Mouse (Mus musculus) ES-E14 (cell line): Measurements from ENCODE around the gene Pde4d. TPM values are rescaled to one million over a fixed set of nuclear protein-coding genes. Genes with fewer than 3 reads are reported as not detected.

ENCODE experiments used
- DNase-seq: peaks from one replicate; pipeline ENCODE4 v3.0.0-alpha.2; 2013; ENCODE audit warnings: low read depth, low spot score
- H3K27ac ChIP-seq: 2 replicates; pipeline ENCODE4 v1.5.1; 2012; ENCODE audit warnings: low read depth, mild to moderate bottlenecking, low read length, moderate library complexity, mixed read lengths; ENCODE audit not compliant: poor library complexity, insufficient read depth, severe bottlenecking
- H3K36me3 ChIP-seq: 2 replicates; pipeline ENCODE4 v1.6.1; 2012; ENCODE audit warnings: mild to moderate bottlenecking, low read length, moderate library complexity, mixed read lengths; ENCODE audit not compliant: control insufficient read depth, poor library complexity, insufficient read depth, severe bottlenecking
- H3K4me1 ChIP-seq, 2 experiments: fragments of 150-350 bp in 1 of 2; sonication (generic) in 1 of 2; 2 replicates each; pipeline ENCODE4 v1.6.1; 2012; ENCODE audit warnings: low read length in 2 of 2, mild to moderate bottlenecking in 1 of 2, mixed read lengths in 1 of 2; ENCODE audit not compliant: control insufficient read depth in 2 of 2, insufficient read depth in 2 of 2, poor library complexity in 1 of 2
- H3K4me3 ChIP-seq, 2 experiments: fragments of 150-350 bp in 1 of 2; sonication (generic) in 1 of 2; 2 replicates each; pipeline ENCODE4 v1.5.1; 2012; ENCODE audit warnings: low read length in 2 of 2, low read depth in 1 of 2, mild to moderate bottlenecking in 1 of 2, mixed read lengths in 1 of 2; ENCODE audit not compliant: insufficient read depth in 1 of 2, poor library complexity in 1 of 2, severe bottlenecking in 1 of 2
- H3K9ac ChIP-seq: 2 replicates; pipeline ENCODE4 v1.6.1; 2012; ENCODE audit warnings: low read depth, mild to moderate bottlenecking, low read length, mixed read lengths; ENCODE audit not compliant: poor library complexity, insufficient read depth, severe bottlenecking
- H3K9me3 ChIP-seq: fragments of 150-350 bp; sonication (generic); 2 replicates; pipeline ENCODE4 v1.6.1; 2012; ENCODE audit warnings: low read depth, mild to moderate bottlenecking, low read length; ENCODE audit not compliant: control insufficient read depth, insufficient read depth
- CHD2 ChIP-seq: IDR thresholded peaks from 2 replicates; pipeline ENCODE4 v1.6.1; 2014; ENCODE audit warnings: mild to moderate bottlenecking, low read depth, low read length, inconsistent platforms
- HCFC1 ChIP-seq: IDR thresholded peaks from 2 replicates; pipeline ENCODE4 v1.6.1; 2012; ENCODE audit warnings: low read length, inconsistent platforms, borderline replicate concordance; ENCODE audit not compliant: insufficient read depth
- MAFK ChIP-seq: IDR thresholded peaks from 2 replicates; pipeline ENCODE4 v1.6.1; 2014; ENCODE audit warnings: mild to moderate bottlenecking, low read depth, low read length, inconsistent platforms; ENCODE audit not compliant: insufficient read depth
- ZC3H11A ChIP-seq: IDR thresholded peaks from 2 replicates; pipeline ENCODE4 v1.6.1; 2012; ENCODE audit warnings: low read depth, mild to moderate bottlenecking, inconsistent platforms, low read length, borderline replicate concordance
- ZNF384 ChIP-seq: IDR thresholded peaks from 2 replicates; pipeline ENCODE4 v1.6.1; 2012; ENCODE audit warnings: low read depth, low read length, inconsistent platforms
- in situ Hi-C, 2 experiments: fragments of 600-800 bp; cut with MboI; formaldehyde crosslinking; loops; one replicate each; pipeline ENCODE4 v1.15.1; 2025; ENCODE audit warnings: low sequenced_read_pairs in 2 of 2, inconsistent platforms in 1 of 2; ENCODE audit not compliant: unreplicated experiment in 2 of 2
- total RNA-seq: library from RNA; depleted of rRNA; stranded (reverse); fragments of 300-350 nt; gene quantifications from 2 replicates; pipeline ENCODE4 v1.2.3, GENCODE M21; 2012

Pde4d gene
- total RNA-seq, 1 experiment: 10.4 TPM

GRCm38 (mm10) chr13:109229618-109230334 lies 780.0 kb downstream of the Pde4d start:
- DNase-seq: no peak
- in situ Hi-C loops: loop anchor here (5.0 to 25.0 kb wide), 4 partner anchors 308 to 533 kb away; no protein-coding TSS in a partner anchor
- H3K4me1 ChIP-seq: peaks cover 6 to 10% of the 10 kb centered on the region in 2 experiments
- no peak for TF ChIP-seq MAFK
- no peak for TF ChIP-seq ZNF384
- TF ChIP-seq CHD2: no peak
- TF ChIP-seq HCFC1: no peak
- TF ChIP-seq ZC3H11A: no peak
- no peaks in the 10 kb centered on the region for H3K36me3 ChIP-seq
- H3K27ac ChIP-seq: no peak overlapping the region
- no peaks in the 10 kb centered on the region for H3K9me3 ChIP-seq
- H3K9ac ChIP-seq: no peak overlapping the region; the same call in 1 of the 2 replicates
- H3K4me3 ChIP-seq: no peak overlapping the region

GRCm38 (mm10) chr13:109230335-109230987 lies 780.7 kb downstream of the Pde4d start:
- in situ Hi-C loops: loop anchor here (5.0 to 25.0 kb wide), 4 partner anchors 307 to 532 kb away; no protein-coding TSS in a partner anchor
- no peaks in the 10 kb centered on the region for H3K36me3 ChIP-seq
- H3K9ac ChIP-seq: no peak overlapping the region
- H3K27ac ChIP-seq: no peak overlapping the region
- H3K4me1 ChIP-seq: peaks cover 6 to 10% of the 10 kb centered on the region in 2 experiments
- no peak for DNase-seq
- no peaks in the 10 kb centered on the region for H3K9me3 ChIP-seq
- TF ChIP-seq ZC3H11A (no peak), MAFK (no peak), CHD2 (no peak), ZNF384 (no peak), HCFC1 (no peak)
- H3K4me3 ChIP-seq: no peak overlapping the region

- Histone ChIP-seq H3K27ac (no peak overlapping the region), H3K9me3 (no peaks in the 10 kb centered on the region), H3K4me3 (no peak overlapping the region), H3K9ac (no peak overlapping the region), H3K36me3 (no peaks in the 10 kb centered on the region), H3K4me1 (peaks cover 6 to 10% of the 10 kb centered on the region in 2 experiments)
- in situ Hi-C loops: loop anchor here (5.0 to 25.0 kb wide), 4 partner anchors 305 to 530 kb away; no protein-coding TSS in a partner anchor
- TF ChIP-seq HCFC1: no peak
- TF ChIP-seq MAFK: no peak
- no peak for TF ChIP-seq ZNF384
- no peak for TF ChIP-seq ZC3H11A
- TF ChIP-seq CHD2: no peak
- DNase-seq: no peak
Observed at GRCm38 (mm10) chr13:109231848-109232460, 782.2 kb downstream of the Pde4d start.

GRCm38 (mm10) chr13:109232531-109232930 lies 782.8 kb downstream of the Pde4d start:
- H3K36me3 ChIP-seq: no peaks in the 10 kb centered on the region
- no peak overlapping the region for H3K9ac ChIP-seq
- no peak for DNase-seq
- H3K4me3 ChIP-seq: no peak overlapping the region
- no peaks in the 10 kb centered on the region for H3K9me3 ChIP-seq
- H3K4me1 ChIP-seq: peaks cover 6 to 10% of the 10 kb centered on the region in 2 experiments
- in situ Hi-C loops: loop anchor here (5.0 to 25.0 kb wide), 4 partner anchors 305 to 530 kb away; no protein-coding TSS in a partner anchor
- H3K27ac ChIP-seq: no peak overlapping the region
- no peak for TF ChIP-seq CHD2
- no peak for TF ChIP-seq ZNF384
- TF ChIP-seq ZC3H11A: no peak
- TF ChIP-seq MAFK: no peak
- TF ChIP-seq HCFC1: no peak
